ENCODE assay signal across 18 mouse cellular contexts in the genomic region with DNA sequence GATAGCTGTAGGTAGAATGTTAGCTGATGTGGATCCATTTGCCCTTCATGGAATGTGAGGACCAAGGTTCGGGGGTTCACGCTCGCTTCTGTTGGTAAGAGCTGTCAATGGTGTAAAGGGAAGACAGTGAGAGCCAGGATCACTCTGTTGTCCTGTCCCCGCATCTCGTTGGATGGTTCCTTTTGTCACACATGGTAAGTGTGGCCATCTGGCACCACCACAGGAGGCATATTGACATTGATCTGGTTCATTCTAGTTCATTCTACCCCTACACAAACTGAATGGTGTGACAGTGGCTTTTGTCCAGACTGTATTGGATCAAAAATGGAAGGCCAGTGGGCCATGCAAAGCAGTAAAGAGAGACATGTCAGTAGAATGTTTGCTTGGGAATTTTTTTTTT.
A peak's percentile ranks its signal among the peaks of the same experiment; 100 is the strongest.
DNase-seq lines count a peak whose midpoint lies in the region; ATAC-seq lines count a peak whose summit lies in the region.
"Had no signal": no experiment of that assay in that cellular context is flagged by ENCODE, and none has a peak within 500 bp of the region (broad histone marks: within the 10 kb centered on the region; RNA-seq: fewer than 3 reads in every experiment).

No protein-coding gene starts in this region.

- H3K4me1 ChIP-seq in hindbrain, embryonic 16.5 days (ENCODE audit: control insufficient read depth, insufficient read depth, low read depth, low read length) = no peaks in the 10 kb centered on the region
- H3K4me1 ChIP-seq: embryonic facial prominence, embryonic 13.5 days; liver, embryonic 15.5 days; neural tube, embryonic 15.5 days had no signal

- H3K27me3 ChIP-seq in hindbrain, embryonic 16.5 days (replicated peaks; ENCODE audit: control insufficient read depth, insufficient read depth, low read length) = no peaks in the 10 kb centered on the region
- H3K27me3 ChIP-seq: embryonic facial prominence, embryonic 13.5 days; liver, embryonic 15.5 days; neural tube, embryonic 15.5 days had no signal

- WGBS in hindbrain, embryonic 16.5 days = 48% methylated on average over 5 of the region's 5 CpGs

- peak; percentile 51 for DNase-seq in left cerebral cortex, postnatal 4 days
- no peak for DNase-seq in left cerebral cortex, postnatal 14 days (ENCODE audit: low spot score in 2 of 2)
- DNase-seq in brain, adult 2 months (ENCODE audit: low read depth, low spot score) = peak; percentile 93
- DNase-seq in cerebellum, adult 9-11 months = peak; percentile 80
- no peak for DNase-seq in testis, postnatal 10 days (ENCODE audit: low spot score)
- DNase-seq in spleen, adult 12 weeks (ENCODE audit: low spot score) = no peak
- DNase-seq: adrenal gland, postnatal 36 days; heart, adult 2 months; kidney, adult 9 months; lung, postnatal 14 days; thymus, postnatal 25 days had no signal

- intact Hi-C loops in left cerebral cortex, postnatal 4 days (cut with DNase I) = no loop called here
- intact Hi-C loops in left cerebral cortex, postnatal 14 days (cut with DNase I) = no loop called here

- H3K4me2 ChIP-seq in hindbrain, embryonic 16.5 days (ENCODE audit: low read length) = no peak overlapping the region
- H3K4me2 ChIP-seq: embryonic facial prominence, embryonic 13.5 days; liver, embryonic 15.5 days; neural tube, embryonic 15.5 days had no signal

- H3K36me3 ChIP-seq in hindbrain, embryonic 16.5 days (ENCODE audit: control insufficient read depth, insufficient read depth, low read length) = no peaks in the 10 kb centered on the region
- H3K36me3 ChIP-seq: neural tube, embryonic 15.5 days had no signal

- no peak overlapping the region for H3K9ac ChIP-seq in hindbrain, embryonic 16.5 days (ENCODE audit: low read depth, low read length)
- H3K9ac ChIP-seq: embryonic facial prominence, embryonic 13.5 days; liver, embryonic 15.5 days; neural tube, embryonic 15.5 days had no signal

- no peak overlapping the region for H3K27ac ChIP-seq in hindbrain, embryonic 16.5 days (ENCODE audit: low read depth, low read length)
- H3K27ac ChIP-seq: embryonic facial prominence, embryonic 13.5 days; heart, adult 2 months; liver, embryonic 15.5 days; neural tube, embryonic 15.5 days; stomach, postnatal 0 days had no signal

- peak; percentile 76; the same call in 1 of the 2 replicates for ATAC-seq in hindbrain, embryonic 16.5 days
- ATAC-seq: activated CD4-positive, CD25-positive, alpha-beta regulatory T cell, adult 4 months; inflammation-experienced regulatory T-cells, adult 6 months had no signal

- no peak overlapping the region for H3K4me3 ChIP-seq in hindbrain, embryonic 16.5 days (ENCODE audit: low read length)
- H3K4me3 ChIP-seq: embryonic facial prominence, embryonic 13.5 days; heart, adult 2 months; liver, embryonic 15.5 days; neural tube, embryonic 15.5 days had no signal

- no peaks in the 10 kb centered on the region for H3K9me3 ChIP-seq in hindbrain, embryonic 16.5 days (ENCODE audit: control insufficient read depth, low read length)
- H3K9me3 ChIP-seq: embryonic facial prominence, embryonic 13.5 days; liver, embryonic 15.5 days; neural tube, embryonic 15.5 days had no signal

Comparison
In these comparisons a context has a peak if more than half of its experiments do, and no peak if none do; other contexts are left out.
1. DNase-seq: peak in left cerebral cortex, postnatal 4 days (single experiment), brain, adult 2 months (single experiment) and cerebellum, adult 9-11 months (single experiment); none in left cerebral cortex, postnatal 14 days (0 of 2), testis, postnatal 10 days (single experiment) and spleen, adult 12 weeks (single experiment).